Mouse (Mus musculus): ENCODE results near the gene Vps26a.
"Not testable (repeated sequence)": the region's sequence is repeated elsewhere in the genome, so short reads cannot be mapped to it uniquely, and the experiment has no call there.

The Vps26a gene

GRCm38 (mm10) chr10:62500916-62501615 is 14.5 kb upstream of the Vps26a start:
- no peak for DNase-seq (ENCODE audit: low spot score in 2 of 2)

- peak in 1 of 2 experiments; percentile 30 for DNase-seq (ENCODE audit: low spot score in 2 of 2)
Measured at GRCm38 (mm10) chr10:62500088-62500915, 13.7 kb upstream of the Vps26a start.

- not testable (repeated sequence) for DNase-seq (ENCODE audit: low spot score in 2 of 2)
Measured at GRCm38 (mm10) chr10:62491681-62492080, 5.1 kb upstream of the Vps26a start.

GRCm38 (mm10) chr10:62488266-62488665 is 1.7 kb upstream of the Vps26a start:
- no peak for DNase-seq (ENCODE audit: low spot score in 2 of 2)

GRCm38 (mm10) chr10:62485878-62486582 is 575 bp downstream of the Vps26a start:
- DNase-seq (ENCODE audit: low spot score in 2 of 2), result no peak

GRCm38 (mm10) chr10:62481108-62481852 is 5.3 kb downstream of the Vps26a start:
- no peak for DNase-seq (ENCODE audit: low spot score in 2 of 2)

- no peak for DNase-seq (ENCODE audit: low spot score in 2 of 2)
Measured at GRCm38 (mm10) chr10:62476980-62477379, 9.6 kb downstream of the Vps26a start.

GRCm38 (mm10) chr10:62474944-62475343 is 11.7 kb downstream of the Vps26a start:
- DNase-seq (ENCODE audit: low spot score in 2 of 2), result no peak

GRCm38 (mm10) chr10:62471105-62471504 is 15.5 kb downstream of the Vps26a start:
- no peak for DNase-seq (ENCODE audit: low spot score in 2 of 2)

- DNase-seq (ENCODE audit: low spot score in 2 of 2), result no peak
Measured at GRCm38 (mm10) chr10:62469736-62470135, 16.9 kb downstream of the Vps26a start.

GRCm38 (mm10) chr10:62461321-62461720 is 25.3 kb downstream of the Vps26a start:
- no peak for DNase-seq (ENCODE audit: low spot score in 2 of 2)

- DNase-seq (ENCODE audit: low spot score in 2 of 2), result not testable (repeated sequence)
Measured at GRCm38 (mm10) chr10:62452001-62452400, 34.6 kb downstream of the Vps26a start.

GRCm38 (mm10) chr10:62450280-62450640 is 36.3 kb downstream of the Vps26a start:
- DNase-seq (ENCODE audit: low spot score in 2 of 2), result no peak

GRCm38 (mm10) chr10:62449364-62450279 is 37.0 kb downstream of the Vps26a start, which contains the start of the genes 4930507D05Rik and Supv3l1:
Gene 4930507D05Rik (plus strand): TSS chr10:62449489.
Gene Supv3l1 (minus strand): TSS chr10:62449738.
- DNase-seq (ENCODE audit: low spot score in 2 of 2), result peak; percentile 87 to 89

- no peak for DNase-seq (ENCODE audit: low spot score in 2 of 2)
Measured at GRCm38 (mm10) chr10:62430427-62430826, 56.2 kb downstream of the Vps26a start.

GRCm38 (mm10) chr10:62425081-62425871 is 61.3 kb downstream of the Vps26a start:
- DNase-seq (ENCODE audit: low spot score in 2 of 2), result no peak

GRCm38 (mm10) chr10:62422255-62422654 is 64.3 kb downstream of the Vps26a start, which contains the start of gene Hkdc1:
Gene Hkdc1 (minus strand): TSS chr10:62422491.
- no peak for DNase-seq (ENCODE audit: low spot score in 2 of 2)

- no peak for DNase-seq (ENCODE audit: low spot score in 2 of 2)
Measured at GRCm38 (mm10) chr10:62421127-62421526, 65.5 kb downstream of the Vps26a start.

GRCm38 (mm10) chr10:62420399-62420798 is 66.2 kb downstream of the Vps26a start:
- DNase-seq (ENCODE audit: low spot score in 2 of 2), result no peak

Measured in urinary bladder, postnatal 4 days (tissue).